Mouse (Mus musculus) small intestine, adult 2 months (tissue): ENCODE measurements around the gene Zhx3.

Experiments used
- CTCF ChIP-seq: fragments of 200-500 bp; IDR thresholded peaks from 2 replicates; pipeline ENCODE4 v1.5.1; 2012; ENCODE audit warnings: low read depth, mild to moderate bottlenecking, control low read depth, inconsistent platforms, low read length, moderate library complexity, mixed read lengths; ENCODE audit not compliant: insufficient replicate concordance, insufficient read length; ENCODE audit errors: extremely low read depth
- POLR2A ChIP-seq: fragments of 200-500 bp; IDR thresholded peaks from 2 replicates; pipeline ENCODE4 v1.6.1; 2012; ENCODE audit warnings: low read depth, mild to moderate bottlenecking, control low read depth, inconsistent platforms, low read length, moderate library complexity

DNA sequence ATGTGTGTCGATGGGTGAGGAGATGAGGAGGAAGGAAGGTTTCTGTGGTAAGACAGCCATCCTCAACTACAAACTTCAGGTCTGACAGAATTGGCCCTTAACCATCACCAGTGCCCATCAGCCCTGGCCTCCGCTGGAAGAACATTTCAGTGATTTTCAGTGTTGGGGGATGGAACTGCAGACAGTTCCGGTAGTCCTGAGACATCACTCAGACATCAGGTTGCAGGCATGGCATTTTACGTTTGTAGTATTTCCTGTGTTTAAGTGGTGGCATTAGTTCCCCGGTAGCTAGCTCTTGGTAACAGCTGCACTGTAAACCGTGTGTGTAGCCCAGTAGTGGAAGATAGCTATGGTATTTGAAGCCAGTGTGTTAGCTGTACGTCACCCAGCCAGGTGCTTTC, 139.7 kb downstream of the Zhx3 start:
- TF ChIP-seq POLR2A (no peak), CTCF (no peak)
